In the genomic region with DNA sequence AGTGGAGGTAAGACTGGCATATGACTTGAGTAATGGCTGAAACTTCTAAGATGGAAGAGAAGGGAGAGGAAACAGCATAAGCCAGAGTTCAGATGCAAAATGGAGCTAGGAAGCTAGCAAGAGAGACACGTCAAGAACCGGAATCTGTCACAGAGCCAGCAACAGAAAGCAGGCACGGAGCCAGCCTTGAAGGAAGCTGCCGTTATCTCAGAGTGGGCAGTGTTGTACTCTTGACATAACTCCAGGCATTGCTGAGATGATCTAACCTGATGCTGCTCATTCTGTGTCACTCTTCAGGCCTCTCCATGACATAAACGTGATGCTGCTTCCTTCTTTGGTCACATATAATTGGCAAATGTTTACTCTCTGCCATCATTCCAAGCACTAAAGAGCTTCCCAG, we compare ENCODE assay signal across 13 mouse cellular contexts.
A peak's percentile ranks its signal among the peaks of the same experiment; 100 is the strongest.
DNase-seq lines count a peak whose midpoint lies in the region; ATAC-seq and TF ChIP-seq lines count a peak whose summit lies in the region.
"Had no signal": no experiment of that assay in that cellular context is flagged by ENCODE, and none has a peak within 500 bp of the region (broad histone marks: within the 10 kb centered on the region; RNA-seq: fewer than 3 reads in every experiment).

No protein-coding gene starts in this region.

- no peaks in the 10 kb centered on the region for H3K9me3 ChIP-seq in heart, postnatal 0 days (replicated peaks; ENCODE audit: control insufficient read depth, low read length)
- no peaks in the 10 kb centered on the region for H3K9me3 ChIP-seq in heart, embryonic 11.5 days (replicated peaks; ENCODE audit: control insufficient read depth, low read length)
- H3K9me3 ChIP-seq in lung, embryonic 16.5 days (ENCODE audit: control insufficient read depth, low read length): no peaks in the 10 kb centered on the region
- H3K9me3 ChIP-seq in forebrain, embryonic 10.5 days: no peaks in the 10 kb centered on the region
- H3K9me3 ChIP-seq: hindbrain, embryonic 13.5 days; liver, embryonic 12.5 days; midbrain, embryonic 12.5 days had no signal

- WGBS in heart, postnatal 0 days: 5% methylated on average over 5 of the region's 5 CpGs
- 38% methylated on average over 5 of the region's 5 CpGs for WGBS in heart, embryonic 11.5 days (ENCODE audit: insufficient replicate concordance)
- 37% methylated on average over 5 of the region's 5 CpGs for WGBS in lung, embryonic 16.5 days
- whole genome bisulfite sequencing in forebrain, embryonic 10.5 days: 91% methylated on average over 5 of the region's 5 CpGs

- H3K4me1 ChIP-seq in heart, postnatal 0 days (ENCODE audit: control insufficient read depth, insufficient read depth): peaks cover 5% of the 10 kb centered on the region; the same call in 1 of the 2 replicates
- H3K4me1 ChIP-seq in heart, embryonic 11.5 days (ENCODE audit: control insufficient read depth, insufficient read depth, low read length): peaks cover 4% of the 10 kb centered on the region; the same call in 1 of the 2 replicates
- peaks cover 5% of the 10 kb centered on the region; the same call in 1 of the 2 replicates for H3K4me1 ChIP-seq in lung, embryonic 16.5 days (replicated peaks; ENCODE audit: control insufficient read depth, insufficient read depth, low read length)
- H3K4me1 ChIP-seq in forebrain, embryonic 10.5 days: peaks cover 14% of the 10 kb centered on the region
- H3K4me1 ChIP-seq: hindbrain, embryonic 13.5 days; liver, embryonic 12.5 days had no signal

- H3K27ac ChIP-seq in heart, postnatal 0 days (ENCODE audit: low read depth): no peak overlapping the region
- no peak overlapping the region for H3K27ac ChIP-seq in heart, embryonic 11.5 days (ENCODE audit: low read depth, low read length)
- H3K27ac ChIP-seq in lung, embryonic 16.5 days (ENCODE audit: low read length): no peak overlapping the region
- H3K27ac ChIP-seq in forebrain, embryonic 10.5 days: no peak overlapping the region
- H3K27ac ChIP-seq: hindbrain, embryonic 13.5 days; liver, embryonic 12.5 days; midbrain, embryonic 12.5 days had no signal

- peak; percentile 23 for DNase-seq in heart, postnatal 0 days (ENCODE audit: low spot score)
- DNase-seq in Muller cell, postnatal 12 days (ENCODE audit: inconsistent ontology term): peak; percentile 44
- no peak for DNase-seq in forebrain, embryonic 10.5 days (ENCODE audit: extremely low spot score, low spot score)
- no peak for DNase-seq in frontal cortex, postnatal 14 days (ENCODE audit: low spot score in 2 of 2)
- no peak for DNase-seq in thymus, postnatal 14 days
- DNase-seq: gastrocnemius, postnatal 10 days; spleen, adult 18-20 months had no signal

- H3K4me2 ChIP-seq in heart, postnatal 0 days (ENCODE audit: low read depth, low read length): no peak overlapping the region
- H3K4me2 ChIP-seq in heart, embryonic 11.5 days: no peak overlapping the region
- H3K4me2 ChIP-seq in lung, embryonic 16.5 days (ENCODE audit: low read depth, low read length): no peak overlapping the region
- H3K4me2 ChIP-seq: hindbrain, embryonic 13.5 days; liver, embryonic 12.5 days; midbrain, embryonic 12.5 days had no signal

- no peak overlapping the region for H3K4me3 ChIP-seq in heart, postnatal 0 days (ENCODE audit: low read depth, low read length)
- H3K4me3 ChIP-seq in heart, embryonic 11.5 days (ENCODE audit: low read depth, low read length): no peak overlapping the region
- no peak overlapping the region for H3K4me3 ChIP-seq in lung, embryonic 16.5 days (ENCODE audit: low read length)
- H3K4me3 ChIP-seq in forebrain, embryonic 10.5 days: no peak overlapping the region
- H3K4me3 ChIP-seq: hindbrain, embryonic 13.5 days; liver, embryonic 12.5 days; midbrain, embryonic 12.5 days had no signal

- no peak for TF ChIP-seq CTCF in heart, postnatal 0 days (IDR thresholded peaks at IDR 0.05; ENCODE audit: low read depth)

- H3K9ac ChIP-seq in heart, postnatal 0 days (replicated peaks; ENCODE audit: low read depth, low read length): no peak overlapping the region
- H3K9ac ChIP-seq in heart, embryonic 11.5 days (ENCODE audit: low read depth, low read length): no peak overlapping the region
- H3K9ac ChIP-seq in lung, embryonic 16.5 days (ENCODE audit: low read length): no peak overlapping the region
- H3K9ac ChIP-seq: hindbrain, embryonic 13.5 days; liver, embryonic 12.5 days; midbrain, embryonic 12.5 days had no signal

- no peak for TF ChIP-seq EP300 in heart, postnatal 0 days (IDR thresholded peaks at IDR 0.05; ENCODE audit: low read depth)

- H3K27me3 ChIP-seq in heart, postnatal 0 days (ENCODE audit: control insufficient read depth, insufficient read depth, low read length): no peaks in the 10 kb centered on the region
- no peaks in the 10 kb centered on the region for H3K27me3 ChIP-seq in heart, embryonic 11.5 days (ENCODE audit: control insufficient read depth, insufficient read depth, low read length)
- no peaks in the 10 kb centered on the region for H3K27me3 ChIP-seq in lung, embryonic 16.5 days (ENCODE audit: control insufficient read depth, insufficient read depth, low read depth, low read length)
- no peaks in the 10 kb centered on the region for H3K27me3 ChIP-seq in forebrain, embryonic 10.5 days (ENCODE audit: poor library complexity, severe bottlenecking)
- H3K27me3 ChIP-seq: hindbrain, embryonic 13.5 days; liver, embryonic 12.5 days; midbrain, embryonic 12.5 days had no signal

- H3K36me3 ChIP-seq in heart, postnatal 0 days (replicated peaks; ENCODE audit: control insufficient read depth, insufficient read depth, low read length): no peaks in the 10 kb centered on the region
- H3K36me3 ChIP-seq in heart, embryonic 11.5 days (ENCODE audit: control insufficient read depth, insufficient read depth, low read length): no peaks in the 10 kb centered on the region
- no peaks in the 10 kb centered on the region for H3K36me3 ChIP-seq in lung, embryonic 16.5 days (ENCODE audit: control insufficient read depth, insufficient read depth, low read length)
- H3K36me3 ChIP-seq in forebrain, embryonic 10.5 days (replicated peaks): no peaks in the 10 kb centered on the region
- H3K36me3 ChIP-seq: hindbrain, embryonic 13.5 days; liver, embryonic 12.5 days; midbrain, embryonic 12.5 days had no signal

- ATAC-seq in heart, postnatal 0 days (ENCODE audit: insufficient read depth, low read depth): no peak
- no peak for ATAC-seq in heart, embryonic 11.5 days (replicated peaks; ENCODE audit: insufficient number of reproducible peaks, low FRiP score, low TSS enrichment)
- 0 out of 2 replicates have a peak, but pooled peaks have one; percentile 25 for ATAC-seq in common myeloid progenitor, adult 5-6 weeks (replicated peaks; ENCODE audit: low read depth, poor library complexity, severe bottlenecking)
- peak; percentile 52; the same call in 1 of the 2 replicates for ATAC-seq in lung, embryonic 16.5 days (ENCODE audit: low read depth)
- ATAC-seq: liver, embryonic 12.5 days had no signal

Comparison
In these comparisons a context has a peak if more than half of its experiments do, and no peak if none do; other contexts are left out.
1. ATAC-seq: peak in common myeloid progenitor, adult 5-6 weeks (single experiment) and lung, embryonic 16.5 days (single experiment); none in heart, postnatal 0 days (single experiment) and heart, embryonic 11.5 days (single experiment).
2. DNase-seq: peak in heart, postnatal 0 days (single experiment) and Muller cell, postnatal 12 days (single experiment); none in forebrain, embryonic 10.5 days (single experiment), frontal cortex, postnatal 14 days (0 of 2) and thymus, postnatal 14 days (single experiment).